Mouse (Mus musculus): ENCODE measurements around the gene Zdhhc7. TPM values are rescaled to one million over a fixed set of nuclear protein-coding genes. Genes with fewer than 3 reads are reported as not detected.

Zdhhc7 gene
- polyA plus RNA-seq (2017; shearing (Covaris generic)): 10 to 100 TPM; 35.1 to 49.1 TPM

GRCm38 (mm10) chr8:120101068-120101972 is at the start of gene Zdhhc7:
Gene Zdhhc7, minus strand, starts transcription at chr8:120101482.

GRCm38 (mm10) chr8:120113758-120114255 is 12.5 kb upstream of the Zdhhc7 start, which contains the start of gene 6430548M08Rik:
Gene 6430548M08Rik, plus strand, starts transcription at chr8:120114152.

Other genes starting within 250 kb of the Zdhhc7 start
- gene Klhl36, start 239.2 kb downstream of the Zdhhc7 start, polyA plus RNA-seq (2017; shearing (Covaris generic)): 10 to 100 TPM; 21.5 to 26.5 TPM
- gene Usp10, start 191.1 kb downstream of the Zdhhc7 start, polyA plus RNA-seq (2017; shearing (Covaris generic)): 10 to 100 TPM; 62.1 to 73.4 TPM
- 1 to 10 TPM in 1 of 2 experiments, not detected in 1; 7.8 TPM for gene Gm20388, start 190.6 kb downstream of the Zdhhc7 start, polyA plus RNA-seq (2017; shearing (Covaris generic))
- gene Crispld2, start 109.0 kb downstream of the Zdhhc7 start, polyA plus RNA-seq (2017; shearing (Covaris generic)): 1 to 10 TPM in 1 of 2 experiments, not detected in 1; 1.1 TPM
- 1 to 10 TPM in 1 of 2 experiments, under 1 TPM in 1; 0.87 to 1.1 TPM for gene 6430548M08Rik, start 12.7 kb upstream of the Zdhhc7 start, polyA plus RNA-seq (2017; shearing (Covaris generic))
- gene Fam92b, start 76.0 kb upstream of the Zdhhc7 start, polyA plus RNA-seq (2017; shearing (Covaris generic)): not detected
- gene Gse1, start 127.0 kb upstream of the Zdhhc7 start, polyA plus RNA-seq (2017; shearing (Covaris generic)): 10 to 100 TPM; 13.4 to 15.2 TPM

All from activated CD4-positive, CD25-positive, alpha-beta regulatory T cell (primary cell).